Mouse (Mus musculus): ENCODE measurements around the gene Sephs2.

Sephs2 gene

GRCm38 (mm10) chr7:127234777-127235176 is 39.1 kb downstream of the Sephs2 start:
- ATAC-seq (ENCODE audit: insufficient number of reproducible peaks, low FRiP score, low TSS enrichment), result no peak

DNA sequence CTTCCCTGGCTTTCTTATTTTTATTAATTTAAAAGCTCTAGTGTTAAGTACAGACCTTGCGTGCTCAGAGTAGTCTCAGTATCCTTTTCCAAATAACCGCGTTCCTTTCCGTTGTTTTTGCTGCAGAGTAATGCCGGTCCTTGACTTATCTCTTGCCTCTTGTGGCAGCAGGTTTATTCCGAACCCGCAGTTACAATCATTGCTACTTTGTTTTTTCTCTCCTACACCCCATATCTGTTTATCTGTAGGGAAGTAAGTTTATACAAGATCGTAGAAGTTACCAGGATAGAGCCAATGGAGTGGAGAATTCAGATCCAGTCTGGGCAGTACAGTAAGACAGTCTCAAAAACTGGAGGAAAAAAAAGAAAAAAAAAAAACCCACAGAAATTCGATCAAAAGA is 40.1 kb downstream of the Sephs2 start:
- no peak for ATAC-seq (ENCODE audit: insufficient number of reproducible peaks, low FRiP score, low TSS enrichment)

DNA sequence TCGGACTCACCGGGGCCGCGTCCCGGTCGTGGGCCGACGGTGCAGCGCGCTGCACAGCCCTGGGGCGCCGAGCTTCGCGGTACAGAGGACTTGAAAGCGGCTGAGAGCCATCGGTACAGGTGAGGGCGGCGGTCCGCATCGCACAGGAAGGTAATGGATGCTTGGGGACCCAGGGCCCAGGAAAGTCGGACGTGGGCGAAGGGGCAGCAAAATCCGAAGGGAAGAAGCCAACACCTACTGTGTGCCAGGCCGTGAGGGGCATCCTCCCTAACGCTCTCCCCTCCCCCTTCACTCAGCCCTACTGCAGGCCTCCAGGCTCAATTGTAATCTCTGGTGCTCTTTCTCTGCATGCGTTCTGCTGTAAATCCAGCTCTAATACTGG is 40.5 kb downstream of the Sephs2 start:
- ATAC-seq (ENCODE audit: insufficient number of reproducible peaks, low FRiP score, low TSS enrichment), result peak; percentile 46; the same call in 1 of the 2 replicates

DNA sequence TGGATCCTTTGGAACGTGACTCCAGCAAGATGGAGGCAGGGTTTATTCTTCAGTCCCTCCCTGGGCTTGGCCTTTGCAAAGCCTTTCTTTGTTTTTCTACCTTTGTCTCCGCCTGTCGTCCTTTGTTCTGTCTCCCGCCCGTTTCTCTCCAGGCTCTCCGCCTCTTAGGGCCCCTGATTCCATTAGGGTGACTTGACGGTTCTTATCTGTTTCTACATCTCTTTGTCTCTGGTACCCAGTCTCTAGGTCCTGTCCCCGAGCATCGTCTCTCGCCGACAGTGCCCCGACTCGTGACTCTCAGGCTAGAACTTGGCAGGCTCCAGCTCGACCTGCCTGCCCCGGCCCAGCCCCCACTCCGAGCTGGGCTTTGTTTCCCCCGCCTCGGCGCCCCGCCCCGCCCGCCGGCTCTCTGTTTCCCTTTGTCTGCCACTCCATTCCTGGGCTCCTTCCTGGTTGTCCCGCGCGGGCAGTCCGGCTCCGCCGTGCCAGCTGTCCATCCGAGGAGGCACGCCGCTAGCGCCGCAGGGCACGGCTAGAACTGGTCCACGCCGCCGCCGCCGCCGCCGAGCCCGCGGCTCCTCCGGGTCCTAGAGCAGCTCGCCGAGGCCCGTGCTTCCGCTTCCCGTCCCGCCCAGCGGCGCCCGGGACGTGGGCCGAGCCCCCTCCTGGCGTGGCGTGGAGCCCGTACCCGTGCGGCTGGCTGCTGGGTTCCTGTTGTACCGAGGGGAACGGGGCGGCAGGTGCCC is 41.1 kb downstream of the Sephs2 start, which contains the start of the genes Zfp553 and Sept1:
Gene Zfp553 (plus strand): TSS at position 440 of the 746 bp plus-strand sequence.
Gene Sept1 (minus strand): TSS at position 509 of the 746 bp plus-strand sequence.
- peak; percentile 85; the same call in 1 of the 2 replicates for ATAC-seq (ENCODE audit: insufficient number of reproducible peaks, low FRiP score, low TSS enrichment)

DNA sequence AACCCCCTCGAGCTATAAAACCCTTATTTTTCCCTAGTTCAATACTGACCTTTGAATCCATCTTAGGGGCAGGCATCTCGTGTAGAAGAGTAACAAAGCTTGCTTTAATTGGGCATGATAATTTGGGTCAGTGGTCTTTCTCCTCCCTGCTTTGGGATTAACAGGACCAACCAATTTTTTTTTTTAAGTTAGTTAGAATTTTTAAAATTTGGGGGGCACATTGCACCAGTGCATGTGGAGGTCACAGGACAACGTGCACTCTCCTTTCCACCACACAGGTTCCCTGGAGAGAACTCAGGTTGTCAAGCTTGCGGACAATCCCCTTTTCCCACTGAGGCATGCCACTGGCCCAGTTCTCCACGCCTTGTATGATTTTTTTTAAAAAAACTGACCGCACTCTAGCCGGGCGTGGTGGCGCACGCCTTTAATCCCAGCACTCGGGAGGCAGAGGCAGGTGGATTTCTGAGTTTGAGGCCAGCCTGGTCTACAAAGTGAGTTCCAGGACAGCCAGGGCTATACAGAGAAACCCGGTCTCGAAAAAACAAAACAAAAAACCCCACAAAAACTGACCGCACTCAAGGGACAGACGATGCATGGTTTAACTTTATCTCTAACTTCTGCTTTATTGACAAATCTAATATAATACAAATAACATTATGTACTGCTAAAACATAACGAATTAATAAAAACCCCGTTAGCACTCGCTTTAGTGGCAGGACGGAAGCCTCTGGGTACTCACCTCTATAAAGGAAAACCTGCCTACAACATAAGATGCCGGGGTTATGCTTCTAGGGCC is 41.8 kb downstream of the Sephs2 start:
- no peak for ATAC-seq (ENCODE audit: insufficient number of reproducible peaks, low FRiP score, low TSS enrichment)

DNA sequence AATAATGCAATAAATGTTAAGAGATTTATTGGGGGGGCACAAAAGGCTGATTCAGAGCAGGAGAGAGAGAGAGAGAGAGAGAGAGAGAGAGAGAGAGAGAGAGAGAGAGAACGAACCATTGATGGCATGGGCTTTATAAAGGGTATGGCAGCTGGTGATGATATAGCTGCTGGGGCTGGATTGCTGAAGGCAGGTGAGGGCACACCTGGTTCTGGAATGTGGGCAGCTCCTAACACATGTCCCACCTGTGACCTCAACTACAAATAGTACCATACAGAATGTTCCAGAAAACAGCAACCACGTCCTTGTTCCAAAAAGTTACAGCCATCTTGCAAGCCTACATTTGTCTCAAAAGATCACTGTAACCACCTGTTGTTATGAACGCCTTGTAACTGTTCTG is 42.5 kb downstream of the Sephs2 start:
- no peak for ATAC-seq (ENCODE audit: insufficient number of reproducible peaks, low FRiP score, low TSS enrichment)

- ATAC-seq (ENCODE audit: insufficient number of reproducible peaks, low FRiP score, low TSS enrichment), result no peak
These were observed 45.1 kb downstream of the Sephs2 start for GRCm38 (mm10) chr7:127228615-127229303.

GRCm38 (mm10) chr7:127225147-127225995 is 48.5 kb downstream of the Sephs2 start:
- no peak for ATAC-seq (ENCODE audit: insufficient number of reproducible peaks, low FRiP score, low TSS enrichment)

DNA sequence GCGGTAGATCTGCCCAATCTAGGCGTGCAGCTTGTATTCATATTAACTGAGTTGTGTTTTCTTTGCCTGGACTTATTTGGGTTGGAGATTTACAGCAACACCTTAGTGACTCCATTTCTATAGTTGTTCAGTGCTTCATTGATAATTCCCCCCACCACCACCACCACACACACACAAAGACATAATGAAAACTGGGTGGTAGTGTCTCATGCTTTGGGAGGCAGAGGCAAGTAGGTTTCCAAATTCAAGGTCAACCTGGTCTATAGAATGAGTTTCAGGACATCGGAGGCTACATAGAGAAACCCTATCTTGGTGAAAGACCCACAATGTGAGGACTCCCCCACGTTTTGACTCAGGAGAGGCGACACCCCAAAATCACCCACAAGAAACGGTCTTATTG is 49.2 kb downstream of the Sephs2 start:
- no peak for ATAC-seq (ENCODE audit: insufficient number of reproducible peaks, low FRiP score, low TSS enrichment)

GRCm38 (mm10) chr7:127223515-127224478 is 50.1 kb downstream of the Sephs2 start:
- no peak for ATAC-seq (ENCODE audit: insufficient number of reproducible peaks, low FRiP score, low TSS enrichment)

GRCm38 (mm10) chr7:127223106-127223505 is 50.7 kb downstream of the Sephs2 start:
- no peak for ATAC-seq (ENCODE audit: insufficient number of reproducible peaks, low FRiP score, low TSS enrichment)
